Mouse (Mus musculus): ENCODE measurements at regions not wholly inside any gene's neighbourhood (a gene's known extent, or its start where the extent isn't known, plus 50 kb on each side); places are given as distances from the start of the nearest gene placed in this dataset.

DNA sequence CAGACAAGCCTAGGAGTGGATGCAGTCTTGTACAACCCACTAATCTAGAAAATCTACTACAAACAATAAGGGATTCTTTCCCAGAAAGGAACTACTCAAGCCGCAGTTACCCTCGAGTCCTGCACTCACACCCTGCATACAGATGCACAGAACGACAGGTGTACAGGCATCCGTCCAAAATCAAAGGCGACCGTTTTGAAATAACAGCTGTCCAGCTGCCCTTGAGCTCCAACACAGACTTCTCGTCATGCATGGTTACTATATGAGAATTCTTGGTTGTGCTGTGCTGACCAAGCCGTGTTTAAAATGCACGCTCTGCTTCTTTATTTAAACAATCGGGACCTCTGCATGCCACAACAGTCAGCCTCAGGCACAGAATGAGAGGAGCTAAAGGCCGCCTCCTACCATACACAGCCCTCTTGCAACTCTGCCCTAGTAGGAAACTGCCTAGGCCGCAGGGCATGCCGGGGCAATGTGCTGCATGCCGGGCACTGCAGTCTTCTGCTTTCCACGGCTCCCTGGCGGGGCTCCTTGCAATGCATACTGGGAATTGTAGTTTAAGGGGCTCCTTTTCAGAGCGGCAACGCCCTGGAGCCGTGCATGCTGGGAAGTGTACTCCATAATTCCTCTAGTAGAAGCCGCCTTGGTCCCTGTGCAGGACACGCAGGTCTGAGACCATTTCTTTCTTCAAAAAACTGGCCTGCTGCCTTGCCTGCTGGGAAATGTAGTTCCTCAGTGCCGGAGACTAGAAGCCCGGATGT lies 237.4 kb upstream of the Myt1l start:
- peak; percentile 100 for DNase-seq

DNA sequence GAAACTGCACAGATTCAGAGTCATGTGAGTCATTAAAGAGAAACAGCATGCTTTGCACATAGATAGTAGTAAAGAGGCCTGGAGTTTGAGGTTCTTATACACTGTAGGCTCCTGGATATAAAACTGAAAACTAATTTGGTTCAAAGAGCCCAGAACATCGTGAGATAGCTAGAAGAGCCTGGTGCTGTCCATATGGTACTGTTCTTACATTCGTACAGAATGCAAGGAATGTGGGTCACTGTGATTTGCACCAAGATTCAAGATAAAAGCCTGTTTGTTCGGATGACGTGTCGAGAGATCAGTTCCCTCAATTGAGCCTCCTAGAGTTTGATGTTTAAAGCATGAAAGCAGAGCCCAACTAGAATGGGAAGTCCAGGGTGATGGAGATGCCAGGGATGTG lies 230.2 kb upstream of the Myt1l start:
- DNase-seq, result peak; percentile 5

DNA sequence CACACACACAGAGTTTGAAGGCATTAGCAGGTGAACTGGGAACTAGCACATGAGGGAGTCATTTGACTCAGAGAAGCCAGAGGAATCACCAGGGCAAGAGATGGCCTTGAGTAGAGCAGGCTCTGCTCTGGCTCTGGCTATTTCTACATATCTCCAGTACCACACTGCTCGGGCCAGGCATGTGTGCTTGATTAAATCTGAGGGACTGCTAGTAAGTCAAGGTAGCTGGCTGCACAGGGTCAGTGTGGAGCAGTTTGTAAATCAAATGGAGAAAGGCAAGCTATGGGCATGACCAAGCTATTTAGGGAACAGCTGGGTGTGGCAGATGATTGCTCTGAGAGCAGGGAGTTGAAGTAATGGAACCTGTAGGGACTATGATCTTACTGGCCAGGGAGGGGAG lies 212.5 kb upstream of the Myt1l start:
- no peak for DNase-seq

DNA sequence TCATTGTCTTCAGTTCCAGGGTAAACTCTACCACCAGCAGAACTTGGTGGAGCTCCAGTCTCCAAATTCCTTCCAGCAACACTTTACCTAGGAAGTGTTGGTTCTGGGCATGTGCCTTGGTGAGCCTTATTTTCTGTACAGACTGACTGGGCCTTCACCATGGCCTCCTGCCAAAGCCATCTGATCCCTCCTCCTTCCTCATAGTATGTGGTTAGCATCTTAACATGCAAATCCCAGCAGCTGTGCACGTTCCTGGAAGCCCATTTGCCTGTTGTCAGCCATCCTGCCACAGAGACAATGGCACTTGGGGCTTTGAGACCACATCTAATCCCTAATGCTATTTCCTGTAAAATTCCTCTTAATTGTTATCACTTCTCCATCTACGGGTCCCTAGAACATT lies 206.7 kb upstream of the Myt1l start:
- no peak for DNase-seq

DNA sequence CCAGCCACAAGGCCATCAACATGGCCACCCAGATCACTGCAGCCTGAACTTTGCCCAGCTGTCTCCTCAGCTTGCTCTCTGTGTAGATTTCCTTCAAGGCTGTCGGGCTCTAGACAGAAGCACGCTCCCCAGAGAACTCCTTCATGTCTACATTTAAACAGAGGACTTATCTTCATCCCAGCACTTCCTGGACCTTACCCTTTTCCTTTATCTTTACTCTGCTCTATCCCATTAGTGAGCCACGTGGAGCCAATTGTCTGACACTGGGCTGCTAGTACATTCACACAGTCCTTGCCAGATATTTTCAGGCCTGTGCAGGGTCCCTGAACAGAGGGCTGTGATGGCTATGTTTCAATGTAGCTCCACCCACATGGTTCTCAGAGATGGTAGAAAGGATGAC lies 204.7 kb upstream of the Myt1l start:
- DNase-seq, result no peak

DNA sequence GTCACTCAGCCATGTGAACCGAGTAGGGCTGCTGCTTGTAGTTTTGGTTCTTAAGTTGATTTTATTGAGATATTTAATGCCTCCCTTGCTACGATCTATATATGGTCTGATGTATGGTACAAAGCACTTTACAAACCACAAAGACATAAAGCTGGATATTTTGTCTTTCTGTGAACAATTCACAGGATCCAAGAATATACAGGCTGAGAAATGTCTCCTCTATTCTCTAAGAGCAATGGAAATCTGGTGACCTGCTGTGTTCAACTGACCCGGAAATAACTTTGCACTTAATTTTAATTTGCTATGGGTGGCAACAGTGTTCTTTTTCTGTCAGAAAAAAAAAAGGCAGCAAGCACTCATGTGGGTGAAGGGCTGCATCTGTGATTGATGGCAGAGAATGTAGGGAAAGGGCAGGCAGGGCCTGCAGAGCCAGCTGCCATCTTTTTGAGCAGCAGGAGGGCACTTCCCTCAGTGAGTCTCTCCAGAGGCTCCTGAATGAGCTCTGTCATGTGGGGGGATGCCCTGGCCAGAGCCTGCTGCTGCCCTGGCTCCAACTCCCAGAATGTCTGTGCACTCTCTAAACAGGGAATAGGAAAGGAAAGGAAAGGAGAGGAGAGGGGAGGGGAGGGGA lies 192.2 kb upstream of the Myt1l start:
- DNase-seq, result no peak

DNA sequence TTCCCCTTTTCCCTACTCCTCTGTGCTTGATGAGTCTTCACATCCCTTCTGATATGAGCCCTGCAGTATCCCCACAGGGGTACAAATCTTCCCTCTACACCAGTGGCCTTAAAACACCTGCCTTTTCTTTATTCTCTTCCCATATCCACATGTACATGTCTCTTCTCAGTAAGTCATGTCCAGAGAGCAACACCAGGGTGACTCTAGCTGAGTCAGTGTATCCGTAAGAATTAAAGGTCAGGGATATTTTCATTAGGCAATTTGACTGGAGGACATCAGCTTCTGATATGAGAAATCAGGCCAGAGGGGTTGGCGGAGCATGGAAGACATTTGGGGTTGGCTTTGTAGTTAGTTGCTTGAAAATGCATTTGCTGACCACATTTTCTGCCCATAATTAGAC lies 190.8 kb upstream of the Myt1l start:
- no peak for DNase-seq

DNA sequence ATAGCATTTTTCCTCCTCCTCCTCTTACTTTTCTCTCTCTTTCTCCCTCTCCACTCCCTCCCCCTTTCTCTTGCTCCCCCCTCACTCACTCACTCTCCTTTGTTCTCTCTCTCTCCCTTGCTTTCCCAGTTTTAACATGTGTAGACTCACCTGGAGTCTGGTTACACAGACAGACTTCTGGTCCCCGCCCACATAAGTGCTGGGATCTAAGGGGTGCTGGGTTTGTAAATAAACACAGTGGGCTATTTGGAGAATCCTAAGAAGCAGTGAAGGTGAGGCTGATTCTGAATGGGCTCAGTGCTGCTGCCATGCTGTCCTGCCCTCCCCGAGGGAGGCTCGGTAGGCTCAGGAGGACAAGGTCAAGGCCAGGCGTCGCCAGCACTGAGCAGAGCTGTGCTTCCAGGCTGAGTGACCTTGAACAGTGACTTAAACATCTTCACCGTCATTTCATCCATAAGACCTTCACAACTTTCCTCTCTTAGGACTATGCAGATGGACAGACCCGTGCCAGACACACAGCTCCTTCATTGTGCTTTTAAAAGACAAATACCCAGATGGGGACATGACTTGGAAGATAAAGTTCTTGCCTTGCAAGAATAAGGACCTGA lies 186.7 kb upstream of the Myt1l start:
- no peak for DNase-seq

DNA sequence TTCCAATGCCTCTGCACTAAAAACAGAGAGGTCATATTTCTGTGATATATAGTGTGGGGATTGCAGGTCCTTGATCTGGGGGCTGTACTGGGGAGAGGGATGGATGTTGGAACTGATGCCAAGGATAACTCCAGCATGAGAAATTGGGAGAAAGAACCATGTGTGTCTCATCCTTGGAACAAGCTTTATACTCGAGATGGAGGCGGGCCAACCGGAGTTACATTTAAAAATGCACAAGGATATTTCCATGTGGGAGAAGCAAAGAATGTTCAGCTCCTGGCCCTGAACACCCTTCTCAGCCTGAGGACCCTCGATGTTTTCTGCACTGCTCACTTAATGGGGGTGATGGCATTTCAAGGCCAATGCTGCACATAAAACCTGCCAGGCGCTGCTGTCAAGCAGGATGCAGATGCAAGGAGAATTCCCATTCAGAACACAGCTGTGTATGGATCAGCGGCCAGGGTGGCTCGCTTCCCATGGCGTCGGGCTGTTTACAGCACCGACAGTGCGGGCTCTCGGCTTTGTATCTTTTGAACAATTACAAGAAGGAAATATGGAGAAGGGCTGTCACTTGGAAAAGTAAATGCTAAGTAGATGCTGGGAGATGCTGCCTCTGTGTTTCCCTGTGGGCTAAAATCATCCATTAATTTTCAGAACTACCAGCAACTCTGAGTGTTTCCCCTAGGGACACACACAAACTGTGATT lies 184.9 kb upstream of the Myt1l start:
- DNase-seq, result no peak

DNA sequence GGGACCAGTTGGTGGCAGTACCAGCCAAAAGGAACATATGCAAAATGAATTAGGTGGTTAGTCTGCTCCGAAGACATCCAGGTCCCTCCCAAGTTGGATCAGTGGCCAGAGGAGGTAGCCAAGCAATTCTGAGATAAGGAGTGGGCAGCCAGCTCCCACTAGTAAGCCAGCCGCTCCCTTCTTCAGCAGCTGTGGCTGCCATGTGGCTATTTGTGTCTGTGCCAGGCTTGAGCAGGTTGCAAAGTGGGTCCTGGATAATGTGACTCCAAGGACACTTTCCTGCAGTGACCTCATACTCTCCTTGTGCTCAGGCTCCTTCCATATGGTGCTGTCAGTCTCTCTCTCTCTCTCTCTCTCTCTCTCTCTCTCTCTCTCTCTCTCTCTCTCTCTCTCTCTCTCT lies 179.5 kb upstream of the Myt1l start:
- peak; percentile 95 for DNase-seq

DNA sequence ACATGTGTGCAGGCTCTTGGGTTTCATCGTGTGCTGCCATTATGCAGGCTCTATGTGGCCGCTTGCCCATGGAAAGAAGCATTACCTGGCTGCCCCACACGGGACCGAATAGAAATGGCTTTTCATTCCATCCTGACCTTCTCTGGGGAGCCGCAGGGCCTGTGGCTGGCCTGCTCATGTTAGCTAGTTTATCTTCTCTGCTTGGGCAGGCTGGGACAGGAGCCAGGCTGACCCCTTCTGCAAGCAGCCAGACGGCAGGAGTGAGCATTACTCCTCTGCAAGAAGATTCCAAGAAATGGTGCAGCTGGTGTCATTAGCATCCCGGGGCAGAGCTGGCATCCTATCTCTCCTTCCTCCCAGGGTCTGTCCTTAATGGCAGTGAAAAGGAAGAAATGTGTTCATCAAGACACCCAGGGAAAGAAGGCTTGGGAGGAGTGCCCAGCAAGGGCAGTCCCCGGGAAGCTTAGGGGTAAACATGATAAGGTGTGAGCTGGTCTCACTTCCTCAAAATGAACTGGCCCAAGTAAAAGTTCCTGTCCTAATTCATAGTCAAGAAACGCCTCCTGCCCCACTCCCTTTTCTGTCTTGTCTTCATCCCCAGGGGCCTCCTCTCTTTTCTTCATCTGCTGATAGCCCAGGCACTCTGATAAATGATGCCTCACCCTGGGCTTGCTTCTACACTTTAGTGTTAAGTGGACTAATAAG lies 178.9 kb upstream of the Myt1l start:
- no peak for DNase-seq

DNA sequence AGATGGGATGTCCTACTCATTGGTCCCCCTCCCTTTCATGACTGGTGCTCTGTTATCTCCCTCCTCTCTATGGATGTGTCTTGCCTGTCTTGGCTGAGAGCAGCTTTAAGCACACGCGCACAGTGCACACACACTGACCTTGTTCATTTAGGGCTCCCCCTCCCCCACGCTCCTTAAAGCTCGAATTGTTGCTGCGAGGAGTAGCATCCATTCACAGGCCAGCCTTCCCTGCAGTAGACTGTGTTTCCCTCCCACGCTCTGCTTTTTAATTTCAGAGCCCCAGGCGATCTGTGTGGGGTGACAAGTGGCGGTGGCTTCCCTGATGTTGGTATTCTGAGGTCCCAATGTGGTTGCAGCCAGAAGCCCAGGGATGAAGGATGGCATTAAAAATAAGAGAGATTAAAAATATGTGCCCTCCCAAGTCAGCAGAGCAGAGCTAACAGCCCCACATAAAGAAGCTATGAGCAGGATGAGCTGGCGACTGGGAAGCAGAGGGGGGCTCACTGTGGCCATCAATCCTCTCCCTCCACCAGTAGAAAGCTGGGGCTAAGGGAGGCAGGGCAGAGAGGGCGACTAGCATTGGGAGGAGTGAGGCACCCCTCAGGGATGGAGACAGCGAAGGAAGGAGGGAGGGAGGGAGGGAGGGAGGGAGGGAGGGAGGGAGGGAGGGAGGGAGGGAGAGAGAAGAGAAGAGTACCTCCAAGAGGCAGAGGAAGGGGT lies 174.2 kb upstream of the Myt1l start:
- no peak for DNase-seq

DNA sequence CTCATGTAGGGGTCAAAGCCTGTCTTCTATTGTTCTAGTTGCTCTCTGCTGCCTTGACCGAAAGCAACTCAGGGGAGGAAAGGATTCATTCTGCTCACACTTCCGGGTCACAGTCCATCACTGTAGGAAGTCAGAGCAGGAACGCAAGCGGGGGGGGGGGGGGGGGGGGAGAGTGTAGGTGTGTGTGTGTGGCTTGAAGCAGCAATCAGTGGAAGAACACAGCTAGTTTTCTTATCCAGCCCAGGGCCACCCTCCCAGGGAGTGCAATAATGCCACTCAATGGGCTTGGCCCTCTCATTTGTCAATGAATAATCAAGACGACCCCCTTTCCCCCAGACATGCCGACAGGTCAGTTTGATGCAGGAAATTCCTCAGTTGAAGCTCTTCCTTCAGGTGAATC lies 173.4 kb upstream of the Myt1l start:
- DNase-seq, result no peak

DNA sequence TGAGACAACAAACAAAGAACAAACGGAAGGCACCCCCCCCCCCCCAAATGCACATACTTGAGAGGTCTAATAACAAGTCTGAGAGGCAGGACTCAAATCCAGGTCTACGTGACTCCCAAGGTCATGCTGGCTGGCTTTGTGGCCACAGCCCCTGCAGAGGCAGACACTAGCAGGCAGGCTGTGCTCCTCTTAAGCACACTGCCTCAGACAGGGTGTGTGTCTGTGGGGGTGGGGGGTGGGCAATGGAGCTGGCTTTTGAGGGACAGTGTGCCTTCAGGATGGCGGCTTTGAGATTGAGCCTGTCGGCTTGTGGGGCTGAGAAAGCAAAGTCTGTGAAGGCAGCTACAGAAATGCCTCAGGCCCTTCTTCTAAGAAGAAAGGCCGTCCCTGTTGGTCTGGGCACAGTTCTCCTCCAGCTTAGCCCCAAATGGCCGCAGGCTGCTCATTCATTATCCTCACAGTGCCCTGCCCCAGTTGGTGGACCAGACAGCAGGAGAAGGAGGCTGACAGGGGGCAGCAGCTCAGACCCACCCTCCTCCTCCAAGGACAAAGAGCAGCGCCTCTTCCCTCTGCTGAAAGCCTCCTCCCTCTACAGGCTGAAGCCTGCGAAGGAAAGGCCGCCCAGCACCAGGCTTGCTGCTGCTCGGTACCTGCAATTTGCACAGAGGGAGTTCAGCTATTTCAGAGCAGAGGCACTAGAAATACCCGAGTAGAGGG lies 171.3 kb upstream of the Myt1l start:
- no peak for DNase-seq

DNA sequence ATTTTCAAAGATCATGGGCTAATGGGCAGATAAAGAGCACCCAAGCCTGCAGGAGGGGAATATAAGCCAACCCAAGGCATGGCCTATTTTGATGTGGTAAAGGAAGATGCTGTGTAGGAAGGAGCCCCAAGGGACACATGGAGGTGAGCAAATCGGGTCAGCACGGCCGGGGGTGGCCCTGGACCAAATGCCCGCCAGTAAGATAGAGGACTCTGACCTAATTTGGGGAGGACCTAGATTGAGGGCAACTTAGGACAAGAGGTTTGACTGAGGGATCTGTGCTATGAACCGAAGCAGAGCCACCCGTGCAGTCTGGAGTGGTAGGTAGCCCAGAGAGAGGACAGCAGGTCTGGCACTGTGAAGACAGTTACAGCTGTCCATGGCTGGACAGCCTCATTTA lies 166.9 kb upstream of the Myt1l start:
- DNase-seq, result no peak

DNA sequence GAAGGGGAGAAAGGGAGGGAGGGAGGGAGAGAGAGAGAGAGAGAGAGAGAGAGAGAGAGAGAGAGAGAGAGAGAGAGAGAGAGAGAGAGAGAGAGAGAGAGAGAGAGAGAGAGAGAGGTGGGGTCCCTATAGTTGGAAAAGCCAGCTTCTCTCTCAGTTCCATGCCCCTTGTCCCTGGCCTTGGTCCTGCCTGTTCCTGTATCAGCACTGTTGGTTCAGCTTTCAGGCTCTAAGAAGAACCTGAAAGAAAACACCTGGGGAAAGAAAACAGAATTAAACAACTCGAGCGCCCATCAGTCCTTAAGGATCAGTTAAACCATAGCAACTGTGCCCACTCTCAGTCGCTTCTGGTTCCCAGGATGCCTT lies 160.5 kb upstream of the Myt1l start:
- DNase-seq, result peak; percentile 0

DNA sequence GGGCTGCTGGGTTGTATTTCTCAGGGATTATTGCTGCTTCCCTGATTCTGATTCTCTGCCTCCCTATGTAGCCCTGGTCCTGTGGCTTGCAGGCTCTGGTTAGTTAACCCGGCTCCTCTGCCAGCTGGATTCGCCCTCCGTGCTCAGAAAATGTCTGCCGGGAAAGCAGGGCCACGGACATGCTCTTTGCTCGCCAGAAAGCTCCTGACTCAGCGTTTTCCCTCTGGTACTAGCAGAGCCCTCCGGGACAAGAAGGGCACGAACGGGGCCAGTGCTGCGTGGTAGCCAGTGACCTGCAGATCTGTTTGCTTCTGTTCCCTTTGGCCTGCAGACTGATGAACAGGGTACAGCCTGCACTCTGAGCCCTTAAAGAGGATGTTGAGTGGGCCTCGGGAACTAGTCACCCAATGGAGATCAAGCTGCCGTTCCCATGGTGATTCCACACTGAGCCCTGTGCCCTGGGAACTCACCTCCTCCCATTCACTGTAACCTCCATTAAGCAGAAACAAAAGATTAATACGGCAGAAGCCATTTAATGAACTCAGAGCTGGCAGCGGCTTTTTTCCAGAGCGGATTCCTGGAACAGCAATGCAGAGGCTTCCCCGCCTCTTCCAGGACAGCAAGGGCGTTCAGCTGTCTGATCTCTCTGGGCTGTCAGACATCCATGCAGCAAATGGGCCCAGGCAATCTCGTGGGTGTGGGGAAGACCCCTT lies 159.9 kb upstream of the Myt1l start:
- DNase-seq, result peak; percentile 92

DNA sequence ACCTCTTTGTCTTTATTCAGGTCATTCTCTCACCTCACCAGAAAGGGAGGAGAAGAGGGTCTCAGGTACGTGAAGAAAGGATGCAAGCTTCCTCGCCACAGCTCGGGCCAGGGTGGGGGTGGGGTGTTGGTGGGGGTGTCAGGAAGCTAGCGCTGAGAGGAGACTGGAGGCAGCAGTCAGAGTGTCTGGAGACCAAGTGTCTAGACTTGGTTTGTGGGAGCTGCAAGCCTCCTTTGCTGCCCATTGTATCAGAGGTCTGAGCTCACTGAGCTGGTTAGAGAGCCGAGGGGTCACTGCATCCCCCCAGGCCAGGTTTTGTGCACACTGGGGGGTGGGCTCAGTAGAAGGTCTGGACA lies 159.4 kb upstream of the Myt1l start:
- peak; percentile 74 for DNase-seq

DNA sequence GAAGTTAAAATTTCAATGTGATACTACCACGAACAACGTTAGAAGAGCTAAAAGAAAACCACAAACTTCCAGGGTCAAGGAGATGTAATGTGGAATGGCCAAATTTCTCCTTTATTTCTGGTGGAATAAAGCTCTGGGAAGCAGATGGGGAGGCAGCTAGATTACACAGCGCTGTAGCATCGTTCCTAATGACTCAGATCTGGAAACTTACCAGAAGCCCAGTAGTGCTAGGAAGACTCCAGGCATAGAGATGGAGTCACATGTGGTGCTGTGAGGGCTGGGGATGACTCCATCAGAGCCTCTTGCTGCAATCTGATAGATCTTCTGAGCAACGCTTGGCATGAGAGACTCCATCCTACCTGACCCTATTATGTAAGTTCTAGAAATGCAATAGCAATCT lies 136.4 kb upstream of the Myt1l start:
- DNase-seq, result peak; percentile 53

DNA sequence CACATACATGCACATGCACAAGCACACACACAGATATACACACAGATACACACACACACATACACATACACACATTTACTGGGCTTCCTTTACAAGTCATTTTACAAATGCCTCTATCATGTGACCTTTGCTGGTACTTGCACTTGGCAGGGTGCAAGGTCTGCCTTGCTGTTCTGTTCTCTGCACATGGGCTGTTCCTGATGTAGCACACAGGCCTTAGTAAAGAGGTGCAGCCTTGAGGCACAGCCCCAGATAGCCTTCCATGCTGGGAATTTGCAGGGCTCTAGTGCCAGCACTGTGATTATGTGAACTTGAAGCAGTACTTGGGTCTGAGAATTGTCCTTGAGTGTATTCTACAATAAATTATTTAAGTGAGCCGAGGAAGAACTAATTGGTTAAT lies 133.9 kb upstream of the Myt1l start:
- peak; percentile 31 for DNase-seq

DNA sequence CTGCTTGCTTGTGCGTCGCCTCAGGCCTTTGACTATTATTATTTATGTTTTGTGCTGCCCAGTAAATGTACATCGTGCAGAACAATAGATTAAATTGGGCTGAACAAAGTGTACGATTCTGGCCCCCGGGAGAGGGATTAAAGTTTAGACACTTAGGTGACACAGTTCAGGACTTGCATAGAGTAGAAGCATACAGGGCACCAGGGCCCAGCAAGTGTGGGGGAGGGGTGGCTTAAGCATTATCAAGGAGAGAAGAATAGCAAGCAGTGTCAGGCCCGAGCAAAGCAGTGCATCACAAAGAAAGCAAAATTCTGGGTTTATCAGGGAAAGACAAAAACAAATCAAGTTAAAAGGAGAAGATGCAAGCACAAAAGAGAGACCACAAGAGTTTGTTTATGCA lies 133.3 kb upstream of the Myt1l start:
- DNase-seq, result peak; percentile 58

All from heart, adult 11 months (tissue).